Mouse (Mus musculus) cortical plate, adult 2 months (tissue): ENCODE results near the gene Atxn2l. TPM values are rescaled to one million over a fixed set of nuclear protein-coding genes. Genes with fewer than 3 reads are reported as not detected.
"Not testable (repeated sequence)": the region's sequence is repeated elsewhere in the genome, so short reads cannot be mapped to it uniquely, and the experiment has no call there.

ENCODE experiments used
- H3K27ac ChIP-seq: fragments of 200-500 bp; 2 replicates; pipeline ENCODE4 v1.5.1; 2012; ENCODE audit warnings: low read length, control low read depth, inconsistent platforms; ENCODE audit not compliant: insufficient read depth
- H3K4me1 ChIP-seq: fragments of 200-500 bp; 2 replicates; pipeline ENCODE4 v1.6.1; 2011; ENCODE audit warnings: low read length; ENCODE audit not compliant: control insufficient read depth, insufficient read depth
- H3K4me3 ChIP-seq: fragments of 200-500 bp; 2 replicates; pipeline ENCODE4 v1.5.1; 2011; ENCODE audit warnings: mild to moderate bottlenecking, low read length, control low read depth; ENCODE audit not compliant: insufficient read depth
- CTCF ChIP-seq: fragments of 200-500 bp; IDR thresholded peaks from 2 replicates; pipeline ENCODE4 v1.5.1; 2011; ENCODE audit warnings: mild to moderate bottlenecking, control low read depth, low read length; ENCODE audit not compliant: insufficient read depth; ENCODE audit errors: extremely low read depth
- POLR2A ChIP-seq: fragments of 200-500 bp; IDR thresholded peaks from 2 replicates; pipeline ENCODE4 v1.6.1; 2011; ENCODE audit warnings: mild to moderate bottlenecking, low read length, control low read depth; ENCODE audit not compliant: insufficient read depth; ENCODE audit errors: extremely low read depth
- polyA plus RNA-seq: library from polyadenylated mRNA; depleted of rRNA; stranded (reverse); fragments of >200 nt; gene quantifications from 2 replicates; pipeline ENCODE4 v1.2.3, GENCODE M21; 2012

Atxn2l gene
- polyA plus RNA-seq, 1 experiment, result 119 TPM

DNA sequence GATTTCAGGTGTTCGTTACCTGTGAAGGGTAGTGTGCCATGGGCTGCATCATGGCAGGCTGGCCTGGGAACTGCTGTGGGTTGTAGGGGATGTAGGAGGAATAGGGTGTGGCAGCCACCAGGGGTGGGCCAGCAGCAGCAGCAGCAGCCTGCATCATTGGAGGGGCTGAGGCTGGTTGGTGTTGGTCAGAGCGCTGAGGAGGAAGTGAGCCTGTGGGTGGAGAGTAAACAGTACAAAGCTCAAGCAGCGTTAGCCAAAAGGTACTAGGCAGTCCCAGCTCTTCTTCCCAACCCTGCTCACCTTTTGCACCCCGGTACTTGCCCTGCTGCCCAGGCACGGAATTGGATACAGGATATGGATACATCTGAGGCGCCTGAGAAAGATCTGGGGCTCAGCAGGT, 9.1 kb downstream of the Atxn2l start:
- no peak for TF ChIP-seq CTCF
- TF ChIP-seq POLR2A, result no peak
- Histone ChIP-seq H3K4me3 (no peak overlapping the region), H3K27ac (no peak overlapping the region), H3K4me1 (no peaks in the 10 kb centered on the region)

DNA sequence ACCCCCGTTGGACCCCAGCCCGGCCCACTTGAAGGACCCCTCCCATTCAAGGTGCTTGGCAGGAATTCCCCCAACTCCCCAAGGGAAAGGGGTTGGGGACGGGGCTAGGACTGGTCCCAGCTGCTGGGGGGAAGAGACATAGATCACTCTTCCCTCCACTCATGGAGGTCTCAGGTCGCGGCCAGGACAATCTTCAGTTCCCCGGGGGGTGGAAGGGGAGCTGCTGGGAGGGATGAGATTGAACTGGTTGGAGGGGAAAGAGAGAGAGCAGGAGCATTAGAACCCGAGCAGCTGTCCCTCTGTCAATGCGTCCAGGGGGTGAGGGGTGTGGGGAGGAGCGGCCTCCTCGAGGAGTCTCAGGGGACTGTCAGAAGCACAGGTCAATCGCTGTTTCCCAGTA, 11.3 kb downstream of the Atxn2l start:
- no peak overlapping the region for H3K27ac ChIP-seq
- no peaks in the 10 kb centered on the region for H3K4me1 ChIP-seq
- no peak overlapping the region for H3K4me3 ChIP-seq
- no peak for TF ChIP-seq POLR2A
- TF ChIP-seq CTCF, result no peak

DNA sequence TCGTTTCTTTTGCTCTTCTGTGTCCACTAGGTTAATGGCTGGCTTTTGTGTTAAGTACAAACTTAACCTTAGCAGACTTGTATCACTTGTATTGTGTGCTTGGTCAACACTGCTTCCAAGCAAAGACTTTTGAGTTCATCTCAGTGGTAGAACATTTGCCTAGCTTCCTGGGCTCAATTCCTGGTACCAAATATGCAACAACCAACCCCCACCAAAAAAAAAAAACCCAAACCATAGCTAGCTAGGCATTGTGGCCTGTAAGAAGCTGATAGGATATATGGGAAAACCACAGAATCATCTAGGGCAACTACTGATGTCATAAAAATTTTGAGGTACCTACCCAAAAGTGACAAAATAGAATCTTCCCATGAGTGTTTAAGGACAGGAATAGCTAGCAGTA, 12.2 kb downstream of the Atxn2l start:
- TF ChIP-seq POLR2A (0 out of 2 replicates have a peak, but pooled peaks have one; percentile 3), CTCF (no peak)
- Histone ChIP-seq H3K4me1 (no peaks in the 10 kb centered on the region), H3K4me3 (no peak overlapping the region), H3K27ac (no peak overlapping the region)

GRCm38 (mm10) chr7:126487617-126488385, 15.4 kb downstream of the Atxn2l start:
- H3K27ac ChIP-seq, H3K4me1 ChIP-seq: not testable (repeated sequence)

DNA sequence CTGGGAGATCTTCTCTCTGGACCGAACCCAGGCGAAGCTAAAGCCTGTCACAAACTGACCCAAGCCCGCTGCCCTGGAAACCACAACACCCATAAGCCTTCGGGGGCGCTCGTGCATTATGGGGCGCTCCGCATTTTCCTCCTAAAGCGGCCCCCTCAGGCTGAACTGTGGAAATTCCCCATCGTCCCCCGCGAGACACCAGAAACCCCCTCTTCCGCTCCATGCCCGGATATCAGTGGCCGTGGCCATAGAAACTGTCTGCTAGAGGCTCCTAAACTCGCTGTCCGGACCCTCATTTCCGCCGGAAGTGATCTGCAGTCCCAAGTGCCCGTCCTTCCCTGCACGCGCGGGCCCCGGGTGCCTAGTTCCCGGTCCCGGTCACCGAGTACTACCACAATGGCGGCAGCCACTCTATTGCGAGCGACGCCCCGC, 16.2 kb downstream of the Atxn2l start, which contains the start of gene Tufm:
TSS of gene Tufm (plus strand) at position 310 of the 432 bp plus-strand sequence.
- TF ChIP-seq CTCF (no peak), POLR2A (peak; percentile 42; the same call in 1 of the 2 replicates)
- peak within 1 kb of the TSS; percentile 73 for H3K4me3 ChIP-seq
- H3K4me1 ChIP-seq, result no peaks in the 10 kb centered on the region
- peak within 1 kb of the TSS; percentile 20; the same call in 1 of the 2 replicates for H3K27ac ChIP-seq

More at GRCm38 (mm10) chr7:126487617-126488385, 15.4 kb downstream of the Atxn2l start:
- peak overlapping the region; percentile 73 for H3K4me3 ChIP-seq

- H3K27ac ChIP-seq, result peak overlapping the region; percentile 39; the same call in 1 of the 2 replicates
- TF ChIP-seq POLR2A (peak; percentile 35; the same call in 1 of the 2 replicates), CTCF (no peak)
- H3K4me3 ChIP-seq, result peak overlapping the region; percentile 20
- H3K4me1 ChIP-seq, result no peaks in the 10 kb centered on the region
Measured at GRCm38 (mm10) chr7:126482392-126482871, 20.8 kb downstream of the Atxn2l start.

DNA sequence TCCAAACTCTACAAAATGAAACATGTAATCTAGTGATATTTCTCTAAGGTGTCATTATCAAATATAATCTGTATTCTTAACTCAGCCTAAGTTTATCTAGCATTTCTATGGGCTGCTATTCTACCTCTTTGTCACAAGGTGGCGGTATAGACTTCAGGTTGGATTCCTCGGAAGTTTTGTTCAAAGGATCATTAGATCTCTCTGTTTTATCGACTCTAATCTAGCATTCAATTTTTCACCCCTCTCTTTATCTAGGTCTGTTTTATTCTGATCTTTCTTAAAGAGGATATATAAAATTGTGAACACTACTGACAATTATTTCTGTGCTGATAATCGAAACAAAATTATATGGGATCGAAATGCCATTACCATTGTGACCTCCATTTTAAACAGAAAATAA, 21.5 kb downstream of the Atxn2l start:
- TF ChIP-seq CTCF (no peak), POLR2A (no peak)
- Histone ChIP-seq H3K27ac (no peak overlapping the region), H3K4me1 (no peaks in the 10 kb centered on the region), H3K4me3 (no peak overlapping the region; the same call in 1 of the 2 replicates)

- TF ChIP-seq POLR2A, result peak; percentile 90
- peak; percentile 17; the same call in 1 of the 2 replicates for TF ChIP-seq CTCF
- Histone ChIP-seq H3K4me1 (no peaks in the 10 kb centered on the region), H3K4me3 (peak within 1 kb of the TSS; percentile 75), H3K27ac (peak within 1 kb of the TSS; percentile 83)
Measured at GRCm38 (mm10) chr7:126474993-126475581, 28.1 kb downstream of the Atxn2l start, which contains the start of gene Sh2b1. Sh2b1 (minus strand) TSS chr7:126475424.

- Histone ChIP-seq H3K4me1 (no peaks in the 10 kb centered on the region), H3K27ac (no peak overlapping the region), H3K4me3 (peak overlapping the region; percentile 75)
- TF ChIP-seq POLR2A, result no peak
- no peak for TF ChIP-seq CTCF
Measured at GRCm38 (mm10) chr7:126474486-126474955, 28.7 kb downstream of the Atxn2l start.

DNA sequence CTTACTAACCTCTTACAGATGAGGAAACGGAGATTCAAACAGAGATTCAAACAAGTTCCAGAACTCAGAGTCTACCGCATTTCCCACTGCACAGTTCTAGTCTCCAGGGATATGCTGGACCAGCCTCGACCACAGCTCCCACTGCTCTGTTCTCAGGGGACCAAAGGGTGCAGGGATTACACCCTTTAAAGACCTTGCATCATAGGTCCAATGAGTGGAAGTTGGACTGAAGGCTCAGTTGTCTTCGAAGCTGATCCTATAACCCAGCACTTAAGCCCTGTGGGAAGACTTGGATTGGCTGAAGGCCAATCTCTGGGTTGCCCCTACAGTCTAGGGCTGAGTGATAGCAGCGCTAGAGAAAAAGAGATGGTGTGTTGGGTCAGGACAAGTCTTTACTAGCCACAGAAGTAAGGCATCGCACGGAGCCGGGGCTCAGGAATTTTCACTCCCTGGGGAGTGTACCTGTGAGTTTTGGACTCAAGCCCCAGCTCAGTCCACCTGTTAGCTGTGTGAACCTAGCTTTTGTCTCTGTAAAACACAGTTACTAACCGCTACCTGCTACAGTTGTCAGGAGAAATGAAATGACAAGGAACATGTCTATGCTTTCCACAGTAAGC, 29.7 kb downstream of the Atxn2l start:
- TF ChIP-seq POLR2A (no peak), CTCF (no peak)
- Histone ChIP-seq H3K27ac (no peak overlapping the region), H3K4me3 (peak overlapping the region; percentile 75), H3K4me1 (no peaks in the 10 kb centered on the region)
